20 mouse cellular contexts compared by ENCODE assay signal in the genomic region with DNA sequence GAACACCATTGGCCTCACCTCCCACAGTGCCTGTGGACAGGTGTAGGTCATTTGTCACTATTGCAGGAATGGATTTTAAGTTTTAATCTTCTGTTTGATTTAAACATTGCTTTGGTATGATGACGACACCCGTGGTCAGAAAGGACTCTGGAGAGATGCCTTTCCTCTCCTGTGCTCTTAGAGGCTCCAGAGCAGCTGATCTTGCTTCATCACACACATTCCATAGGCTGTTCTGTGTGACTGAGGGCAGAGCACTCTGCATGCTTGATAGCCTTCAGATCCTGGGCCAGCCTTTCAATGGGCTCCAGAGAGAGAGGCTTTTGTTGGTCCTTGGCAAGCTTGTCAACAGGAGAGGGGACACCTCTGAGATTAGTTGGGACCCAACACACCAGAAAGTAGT. TPM values are rescaled to one million over a fixed set of nuclear protein-coding genes. Genes with fewer than 3 reads are reported as not detected.
A peak's percentile ranks its signal among the peaks of the same experiment; 100 is the strongest.
DNase-seq lines count a peak whose midpoint lies in the region; ATAC-seq lines count a peak whose summit lies in the region.
"Had no signal": no experiment of that assay in that cellular context is flagged by ENCODE, and none has a peak within 500 bp of the region (broad histone marks: within the 10 kb centered on the region; RNA-seq: fewer than 3 reads in every experiment).

No protein-coding gene starts in this region.

- H3K4me1 ChIP-seq in heart, embryonic 13.5 days, result peaks cover 11% of the 10 kb centered on the region
- H3K4me1 ChIP-seq: embryonic facial prominence, embryonic 13.5 days; forebrain, embryonic 12.5 days; hindbrain, embryonic 15.5 days had no signal

- H3K27ac ChIP-seq in heart, embryonic 13.5 days (replicated peaks), result 0 out of 2 replicates have a peak overlapping the region, but pooled peaks have one; percentile 15
- H3K27ac ChIP-seq: embryonic facial prominence, embryonic 13.5 days; forebrain, embryonic 12.5 days; hindbrain, embryonic 15.5 days had no signal

- no peaks in the 10 kb centered on the region for H3K36me3 ChIP-seq in heart, embryonic 13.5 days
- H3K36me3 ChIP-seq: embryonic facial prominence, embryonic 13.5 days; forebrain, embryonic 12.5 days; heart, embryonic 12.5 days; hindbrain, embryonic 15.5 days had no signal

- 53% methylated on average over 2 of the region's 2 CpGs for WGBS in heart, embryonic 13.5 days

- H3K9ac ChIP-seq in heart, embryonic 13.5 days, result no peak overlapping the region
- H3K9ac ChIP-seq: embryonic facial prominence, embryonic 13.5 days; forebrain, embryonic 12.5 days; heart, embryonic 12.5 days; hindbrain, embryonic 15.5 days had no signal

- no peaks in the 10 kb centered on the region for H3K27me3 ChIP-seq in heart, embryonic 13.5 days (replicated peaks)
- H3K27me3 ChIP-seq: embryonic facial prominence, embryonic 13.5 days; forebrain, embryonic 12.5 days; heart, embryonic 12.5 days; hindbrain, embryonic 15.5 days had no signal

- no peaks in the 10 kb centered on the region for H3K9me3 ChIP-seq in heart, embryonic 13.5 days
- H3K9me3 ChIP-seq: embryonic facial prominence, embryonic 13.5 days; forebrain, embryonic 12.5 days; heart, embryonic 12.5 days; hindbrain, embryonic 15.5 days had no signal

- no peak overlapping the region for H3K4me2 ChIP-seq in heart, embryonic 13.5 days
- H3K4me2 ChIP-seq: embryonic facial prominence, embryonic 13.5 days; forebrain, embryonic 12.5 days; heart, embryonic 12.5 days; hindbrain, embryonic 15.5 days had no signal

- ATAC-seq in heart, embryonic 13.5 days (ENCODE audit: extremely low read depth, insufficient number of reproducible peaks, low FRiP score, low TSS enrichment), result no peak
- no peak for ATAC-seq in granulocyte monocyte progenitor cell, adult 5-6 weeks (replicated peaks; ENCODE audit: poor library complexity, severe bottlenecking)
- ATAC-seq: forebrain, embryonic 16.5 days had no signal

- no peak for DNase-seq in heart, adult 8-10 months (ENCODE audit: low spot score)
- peak; percentile 8 for DNase-seq in ZHBTc4 (ENCODE audit: low read depth, low spot score)
- peak; percentile 31 for DNase-seq in lung, postnatal 25 days (ENCODE audit: low spot score)
- DNase-seq in frontal cortex, postnatal 25 days (ENCODE audit: low spot score in 2 of 2), result no peak
- no peak for DNase-seq in natural killer cell, adult 2 months (ENCODE audit: low spot score in 2 of 2)
- DNase-seq: adrenal gland, adult 2 months; adrenal gland, postnatal 25 days; cerebellum, adult 18-20 months; cerebellum, adult 9-11 months; cerebellum, postnatal 36 days; gastrocnemius, postnatal 14 days; heart, adult 18-20 months; heart, postnatal 36 days had no signal

- no peak overlapping the region for H3K4me3 ChIP-seq in heart, embryonic 13.5 days
- H3K4me3 ChIP-seq: embryonic facial prominence, embryonic 13.5 days; forebrain, embryonic 12.5 days; heart, embryonic 12.5 days; hindbrain, embryonic 15.5 days had no signal

RNA-seq across cellular contexts. Expression of a gene that starts 46.8 kb away (rescaled TPM):
- 11.2 and 11.3 TPM in 2 replicates for polyA plus RNA-seq in heart, embryonic 13.5 days (2015; fragmentation: Nextera tagmentation; extraction: Ambion mirVana)
- 1 to 10 TPM; 6.5 to 9.3 (median 7.6) TPM for total RNA-seq in heart, adult 8-10 months (2022)
- total RNA-seq in granulocyte monocyte progenitor cell, adult 5-6 weeks (2014; fragmentation: Nextera tagmentation), result 11.4 and 14.1 TPM in 2 replicates
- total RNA-seq in granulocyte monocyte progenitor cell, adult 5-6 weeks (2017), result 17.2 and 18.1 TPM in 2 replicates

Comparison
In these comparisons a context has a peak if more than half of its experiments do, and no peak if none do; other contexts are left out.
1. DNase-seq: peak in ZHBTc4 (single experiment) and lung, postnatal 25 days (single experiment); none in heart, adult 8-10 months (single experiment), frontal cortex, postnatal 25 days (0 of 2) and natural killer cell, adult 2 months (0 of 2).